Mouse (Mus musculus) liver, embryonic 11.5 days (tissue): Measurements from ENCODE around the gene Tspan13. TPM values are rescaled to one million over a fixed set of nuclear protein-coding genes. Genes with fewer than 3 reads are reported as not detected.

ENCODE experiments used
- ATAC-seq: fragments of 200-750 bp; cut with Nextera tagmentation; replicated peaks from 2 replicates; pipeline ENCODE4 v1.8.0; 2017; ENCODE audit warnings: moderate number of reproducible peaks, mild to moderate bottlenecking, moderate TSS enrichment, moderate library complexity; ENCODE audit not compliant: low FRiP score
- DNase-seq: peaks from one replicate; pipeline ENCODE4 v3.0.0-alpha.2; 2017; ENCODE audit warnings: low spot score
- H3K27ac ChIP-seq: fragments of 300-500 bp; sonication (generic); 2 replicates; pipeline ENCODE4 v1.5.1; 2014; ENCODE audit warnings: mild to moderate bottlenecking, low read depth, low read length, control low read depth
- H3K27me3 ChIP-seq: fragments of 300-500 bp; sonication (generic); replicated peaks from 2 replicates; pipeline ENCODE4 v1.6.1; 2014; ENCODE audit warnings: low read length, mixed read lengths; ENCODE audit not compliant: control insufficient read depth, insufficient read depth
- H3K36me3 ChIP-seq: fragments of 300-500 bp; sonication (generic); 2 replicates; pipeline ENCODE4 v1.6.1; 2014; ENCODE audit warnings: mild to moderate bottlenecking, low read length, moderate library complexity, mixed read lengths; ENCODE audit not compliant: control insufficient read depth, insufficient read depth
- H3K4me1 ChIP-seq: fragments of 300-500 bp; sonication (generic); replicated peaks from 2 replicates; pipeline ENCODE4 v1.6.1; 2014; ENCODE audit warnings: low read length, mixed read lengths; ENCODE audit not compliant: control insufficient read depth, insufficient read depth
- H3K4me2 ChIP-seq: fragments of 300-500 bp; sonication (generic); 2 replicates; pipeline ENCODE4 v1.6.1; 2014; ENCODE audit warnings: mild to moderate bottlenecking, control low read depth, moderate library complexity
- H3K4me3 ChIP-seq: fragments of 300-500 bp; sonication (generic); 2 replicates; pipeline ENCODE4 v1.5.1; 2014; ENCODE audit warnings: low read depth, low read length, control low read depth
- H3K9ac ChIP-seq: fragments of 300-500 bp; sonication (generic); 2 replicates; pipeline ENCODE4 v1.6.1; 2014; ENCODE audit warnings: low read depth, low read length, control low read depth
- H3K9me3 ChIP-seq: fragments of 300-500 bp; sonication (generic); 2 replicates; pipeline ENCODE4 v1.6.1; 2016; ENCODE audit warnings: low read length, inconsistent platforms, mixed read lengths; ENCODE audit not compliant: control insufficient read depth
- WGBS: fragments of 180-500 bp; shearing (Covaris S2); extraction: QIAGEN DNeasy Blood & Tissue Kit; methylation state at CpG from one replicate; pipeline ENCODE4 v1.1.7; 2014; 5-methylcytosine and 5-hydroxymethylcytosine counted together
- polyA plus RNA-seq: library from polyadenylated mRNA; unstranded; fragments of >200 nt; fragmentation: Nextera tagmentation; extraction: Ambion mirVana; gene quantifications from 2 replicates; pipeline ENCODE4 v1.2.1, GENCODE M21; 2014

Gene Tspan13
- polyA plus RNA-seq, 1 experiment from 2014 or later: 45.5 TPM

DNA sequence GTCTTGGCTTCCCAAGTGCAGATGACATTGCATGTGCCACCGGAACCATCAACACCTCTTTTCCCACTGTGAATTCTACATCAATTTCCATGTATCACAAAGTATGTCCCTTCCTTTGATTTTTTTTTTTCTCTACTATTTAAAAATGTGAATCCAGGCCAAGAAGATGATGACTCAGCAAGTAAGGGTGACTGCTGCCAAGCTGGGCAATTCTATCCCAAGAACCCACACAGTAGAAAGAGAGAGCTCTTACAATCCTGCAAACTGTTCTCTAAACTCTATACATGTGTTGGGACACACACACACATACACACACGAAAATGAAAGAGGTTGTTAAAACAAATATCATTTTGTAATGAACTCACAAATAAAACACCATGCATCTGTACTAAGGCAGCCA lies 15.1 kb downstream of the Tspan13 start:
- WGBS: 85% methylated on average over 2 of the region's 2 CpGs
- no peak for DNase-seq
- no peaks in the 10 kb centered on the region for H3K27me3 ChIP-seq

DNA sequence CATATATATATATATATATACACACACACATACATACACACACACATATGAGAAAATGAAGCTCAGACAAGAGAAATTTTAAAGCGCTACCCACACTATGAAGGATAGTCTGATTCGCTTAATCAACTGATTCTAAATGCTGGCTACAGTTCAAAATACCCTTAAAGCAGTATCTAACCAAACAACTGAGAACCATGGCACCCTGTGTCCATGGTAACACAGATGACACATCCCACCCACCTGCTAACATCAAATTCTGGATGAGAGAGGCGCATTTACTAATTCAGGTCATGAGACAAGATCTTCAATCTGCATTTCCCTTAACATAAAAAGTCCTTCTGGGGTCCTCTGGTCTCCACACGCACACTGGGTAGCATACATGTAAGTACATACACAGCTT lies 16.2 kb downstream of the Tspan13 start:
- no peaks in the 10 kb centered on the region for H3K36me3 ChIP-seq
- H3K4me2 ChIP-seq: no peak overlapping the region
- H3K9me3 ChIP-seq: no peaks in the 10 kb centered on the region
- no peaks in the 10 kb centered on the region for H3K27me3 ChIP-seq
- H3K4me1 ChIP-seq: peaks cover 3% of the 10 kb centered on the region; the same call in 1 of the 2 replicates
- no peak overlapping the region for H3K4me3 ChIP-seq
- DNase-seq (no peak), ATAC-seq (no peak)
- 94% methylated on average over 4 of the region's 4 CpGs for WGBS
- H3K9ac ChIP-seq: no peak overlapping the region
- no peak overlapping the region for H3K27ac ChIP-seq

More for the DNA sequence above, 15.1 kb downstream of the Tspan13 start:
- no peak for ATAC-seq
- H3K9me3 ChIP-seq: no peaks in the 10 kb centered on the region
- H3K27ac ChIP-seq: no peak overlapping the region
- no peak overlapping the region for H3K4me2 ChIP-seq
- no peaks in the 10 kb centered on the region for H3K36me3 ChIP-seq
- H3K9ac ChIP-seq: no peak overlapping the region
- peaks cover 3% of the 10 kb centered on the region; the same call in 1 of the 2 replicates for H3K4me1 ChIP-seq
- H3K4me3 ChIP-seq: no peak overlapping the region

DNA sequence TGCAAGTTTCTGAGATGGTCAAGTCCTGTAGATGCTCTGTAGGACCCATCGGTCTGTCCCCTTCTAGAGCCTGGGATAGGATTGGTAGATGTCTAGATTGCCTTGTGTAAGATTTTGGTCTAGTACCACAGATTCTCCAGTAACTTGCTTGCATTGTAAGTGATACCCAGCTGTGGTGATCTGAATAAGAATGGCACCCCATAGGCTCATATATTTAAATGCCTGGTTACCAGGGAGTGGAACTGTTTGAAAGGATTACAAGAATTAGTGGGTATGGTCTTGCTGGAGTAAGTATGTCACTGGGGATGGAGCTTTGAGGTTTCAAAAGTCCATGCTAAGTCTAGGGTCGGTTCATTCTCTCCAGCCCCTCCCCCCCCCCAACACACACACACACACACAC lies 21.6 kb downstream of the Tspan13 start:
- Histone ChIP-seq H3K9ac (no peak overlapping the region), H3K27me3 (no peaks in the 10 kb centered on the region), H3K4me3 (no peak overlapping the region), H3K9me3 (no peaks in the 10 kb centered on the region), H3K4me2 (no peak overlapping the region), H3K36me3 (peaks cover 2% of the 10 kb centered on the region), H3K27ac (no peak overlapping the region), H3K4me1 (no peaks in the 10 kb centered on the region)
- no peak for ATAC-seq
- WGBS: 97% methylated on average over 2 of the region's 2 CpGs
- no peak for DNase-seq

DNA sequence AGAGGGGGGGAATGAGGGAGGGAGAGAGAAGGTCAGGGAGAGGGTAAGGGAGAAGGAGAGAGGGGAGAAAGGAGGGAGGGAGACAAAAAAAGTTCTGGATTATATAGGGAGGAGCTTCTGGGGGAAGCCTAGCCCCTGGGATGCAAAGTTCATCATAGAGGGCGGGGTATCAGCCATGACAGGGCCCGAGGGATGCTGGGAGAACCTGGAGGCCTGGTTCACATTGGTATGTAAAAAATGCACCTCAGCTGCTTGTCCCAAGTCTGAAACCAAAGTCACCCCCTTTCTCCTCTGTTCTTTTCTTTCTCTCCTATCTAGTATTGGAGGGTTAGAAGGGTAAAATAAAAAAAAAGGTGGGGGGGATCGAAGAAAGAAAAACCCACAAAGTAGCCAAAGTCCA lies 22.2 kb downstream of the Tspan13 start:
- H3K27me3 ChIP-seq: no peaks in the 10 kb centered on the region
- no peak for ATAC-seq
- no peak overlapping the region for H3K4me2 ChIP-seq
- no peak for DNase-seq
- no peaks in the 10 kb centered on the region for H3K4me1 ChIP-seq
- H3K36me3 ChIP-seq: peaks cover 2% of the 10 kb centered on the region
- 89% methylated on average over 3 of the region's 3 CpGs for whole genome bisulfite sequencing
- no peak overlapping the region for H3K4me3 ChIP-seq
- no peak overlapping the region for H3K9ac ChIP-seq
- no peaks in the 10 kb centered on the region for H3K9me3 ChIP-seq
- H3K27ac ChIP-seq: no peak overlapping the region

GRCm38 (mm10) chr12:36019572-36019971 lies 22.7 kb downstream of the Tspan13 start:
- ATAC-seq (no peak), DNase-seq (no peak)
- no peak overlapping the region for H3K27ac ChIP-seq
- peaks cover 2% of the 10 kb centered on the region for H3K36me3 ChIP-seq
- no peak overlapping the region for H3K4me3 ChIP-seq
- H3K4me1 ChIP-seq: no peaks in the 10 kb centered on the region
- H3K4me2 ChIP-seq: no peak overlapping the region
- H3K9ac ChIP-seq: no peak overlapping the region
- WGBS: 73% methylated on average over 4 of the region's 4 CpGs
- no peaks in the 10 kb centered on the region for H3K9me3 ChIP-seq
- no peaks in the 10 kb centered on the region for H3K27me3 ChIP-seq

DNA sequence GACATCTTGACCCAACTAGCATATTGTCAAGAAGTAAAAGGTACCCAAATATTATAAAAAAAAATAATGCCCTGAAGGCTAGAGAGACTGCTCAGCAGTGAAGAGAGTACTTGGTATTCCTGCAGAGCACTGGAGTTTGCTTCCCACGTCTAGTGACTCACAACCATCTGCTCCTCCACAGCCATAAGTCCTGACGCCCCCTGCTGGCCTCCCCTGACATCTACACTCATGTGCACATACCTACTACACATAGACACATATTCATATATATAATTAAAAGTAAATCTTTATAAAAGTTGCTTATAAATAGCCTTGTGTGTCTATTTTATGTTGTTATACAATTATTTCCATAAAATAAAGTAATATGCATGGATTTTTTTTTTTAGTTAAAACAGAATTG lies 24.5 kb downstream of the Tspan13 start:
- DNase-seq (no peak), ATAC-seq (no peak)
- H3K36me3 ChIP-seq: peaks cover 2% of the 10 kb centered on the region
- H3K4me1 ChIP-seq: no peaks in the 10 kb centered on the region
- no peaks in the 10 kb centered on the region for H3K9me3 ChIP-seq
- no peak overlapping the region for H3K27ac ChIP-seq
- no peak overlapping the region for H3K4me3 ChIP-seq
- H3K27me3 ChIP-seq: no peaks in the 10 kb centered on the region
- no peak overlapping the region for H3K9ac ChIP-seq
- no peak overlapping the region for H3K4me2 ChIP-seq
- 62% methylated on average over 2 of the region's 2 CpGs for WGBS

- WGBS: 72% methylated on average over 7 of the region's 7 CpGs
- H3K27ac ChIP-seq: no peak overlapping the region
- no peak for ATAC-seq
Measured at GRCm38 (mm10) chr12:36013216-36013910, 28.9 kb downstream of the Tspan13 start.

GRCm38 (mm10) chr12:36008364-36009047 lies 33.8 kb downstream of the Tspan13 start:
- H3K27me3 ChIP-seq: no peaks in the 10 kb centered on the region
- DNase-seq (no peak), ATAC-seq (no peak)
- 0 out of 2 replicates have a peak, but pooled peaks cover 1% of the 10 kb centered on the region for H3K4me1 ChIP-seq
- H3K4me2 ChIP-seq: no peak overlapping the region
- 59% methylated on average over 6 of the region's 6 CpGs for WGBS
- H3K27ac ChIP-seq: no peak overlapping the region
- H3K4me3 ChIP-seq: no peak overlapping the region
- H3K9me3 ChIP-seq: no peaks in the 10 kb centered on the region
- H3K9ac ChIP-seq: no peak overlapping the region
- no peaks in the 10 kb centered on the region for H3K36me3 ChIP-seq

More at GRCm38 (mm10) chr12:36013216-36013910, 28.9 kb downstream of the Tspan13 start:
- no peak for DNase-seq
- H3K27me3 ChIP-seq: no peaks in the 10 kb centered on the region
- no peaks in the 10 kb centered on the region; the same call in 1 of the 2 replicates for H3K36me3 ChIP-seq
- no peak overlapping the region for H3K4me3 ChIP-seq
- H3K9me3 ChIP-seq: no peaks in the 10 kb centered on the region
- no peak overlapping the region for H3K4me2 ChIP-seq
- H3K9ac ChIP-seq: no peak overlapping the region
- no peaks in the 10 kb centered on the region for H3K4me1 ChIP-seq

- H3K27ac ChIP-seq: no peak overlapping the region
- no peak overlapping the region for H3K9ac ChIP-seq
- no peak overlapping the region for H3K4me2 ChIP-seq
- no peaks in the 10 kb centered on the region for H3K27me3 ChIP-seq
- H3K4me3 ChIP-seq: no peak overlapping the region
- 72% methylated on average over 2 of the region's 2 CpGs for WGBS
- H3K36me3 ChIP-seq: no peaks in the 10 kb centered on the region
- ATAC-seq: no peak
- H3K4me1 ChIP-seq: peaks cover 5% of the 10 kb centered on the region; the same call in 1 of the 2 replicates
- no peaks in the 10 kb centered on the region for H3K9me3 ChIP-seq
- no peak for DNase-seq
Measured at GRCm38 (mm10) chr12:36007581-36007980, 34.7 kb downstream of the Tspan13 start.
